7 mouse cellular contexts compared by ENCODE assay signal in the genomic region with DNA sequence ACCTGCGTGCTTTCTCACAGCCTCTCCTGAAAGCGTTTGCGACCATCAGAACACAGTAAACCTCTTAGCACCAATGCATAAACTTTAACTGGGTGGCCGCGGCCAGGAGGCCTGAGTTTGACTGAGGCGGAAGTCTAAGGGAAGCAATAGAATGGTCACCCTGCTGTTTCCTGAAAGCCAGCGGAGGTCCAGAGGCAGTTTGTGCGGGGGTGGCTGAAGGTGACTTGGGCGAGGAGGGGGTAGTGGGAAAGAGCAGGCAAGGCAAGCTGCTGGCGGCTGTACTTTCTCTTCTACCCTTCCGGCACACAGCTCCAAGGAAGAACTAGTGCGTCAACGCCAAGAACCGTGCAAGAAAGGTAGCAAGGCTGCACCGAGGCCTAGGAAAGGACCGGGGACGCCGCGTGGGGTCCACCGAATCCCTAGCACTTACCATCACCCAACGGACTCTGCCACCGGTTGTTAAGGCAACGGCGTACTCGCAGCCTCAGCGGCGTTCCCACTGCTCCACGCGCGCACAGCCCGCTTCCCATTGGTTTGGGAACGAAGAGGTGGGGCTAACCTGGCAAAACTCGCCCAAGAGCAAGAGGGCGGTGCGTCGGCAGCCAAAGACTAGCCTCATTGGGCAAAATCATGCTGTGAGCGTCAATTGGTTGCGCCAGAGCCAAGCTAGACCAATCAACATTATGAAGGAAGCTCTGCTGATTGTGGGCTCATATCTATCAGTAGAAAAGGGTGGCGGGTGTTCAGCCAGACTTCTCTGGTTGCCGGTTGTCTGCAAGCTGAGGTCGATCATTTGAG. TPM values are rescaled to one million over a fixed set of nuclear protein-coding genes. Genes with fewer than 3 reads are reported as not detected.
A peak's percentile ranks its signal among the peaks of the same experiment; 100 is the strongest.
DNase-seq lines count a peak whose midpoint lies in the region; ATAC-seq lines count a peak whose summit lies in the region.

A gene (minus strand): TSS at position 528 of the 798 bp plus-strand sequence.
A gene (plus strand): TSS at position 674 of the 798 bp plus-strand sequence.

- intact Hi-C loops in left cerebral cortex, postnatal 36 days (cut with DNase I) = no loop called here

- H3K9me3 ChIP-seq in intestine, embryonic 16.5 days (ENCODE audit: control insufficient read depth, low read length) = no peaks in the 10 kb centered on the region
- H3K9me3 ChIP-seq in midbrain, embryonic 11.5 days (ENCODE audit: control insufficient read depth, low read length) = no peaks in the 10 kb centered on the region

- H3K27ac ChIP-seq in intestine, embryonic 16.5 days (ENCODE audit: low read length) = peak within 1 kb of the TSS; percentile 70
- H3K27ac ChIP-seq in midbrain, embryonic 11.5 days (ENCODE audit: low read depth, low read length) = peak within 1 kb of the TSS; percentile 9; the same call in 1 of the 2 replicates

- peak within 1 kb of the TSS; percentile 64 for H3K9ac ChIP-seq in intestine, embryonic 16.5 days (ENCODE audit: low read depth, low read length)
- H3K9ac ChIP-seq in midbrain, embryonic 11.5 days (ENCODE audit: low read length) = peak within 1 kb of the TSS; percentile 49

- peak; percentile 99 for ATAC-seq in intestine, embryonic 16.5 days
- ATAC-seq in midbrain, embryonic 11.5 days (ENCODE audit: low FRiP score) = peak; percentile 99

- DNase-seq in adrenal gland, adult 8-10 months = peak; percentile 87
- DNase-seq in embryo, embryonic 9.5 days (ENCODE audit: extremely low spot score) = peak; percentile 80
- peak; percentile 61 to 83 for DNase-seq in gastrocnemius, postnatal 4 days (ENCODE audit: low spot score in 2 of 2)
- peak; percentile 85 to 86 for DNase-seq in left cerebral cortex, postnatal 36 days (ENCODE audit: low spot score in 2 of 2)
- DNase-seq in midbrain, embryonic 11.5 days (ENCODE audit: low spot score, missing footprints) = peak; percentile 94
- DNase-seq in skeletal muscle tissue, adult 2 months (ENCODE audit: low read depth, low spot score) = peak; percentile 79

- peak within 1 kb of the TSS; percentile 59 for H3K4me3 ChIP-seq in intestine, embryonic 16.5 days (ENCODE audit: low read length)
- peak within 1 kb of the TSS; percentile 38 for H3K4me3 ChIP-seq in midbrain, embryonic 11.5 days (ENCODE audit: low read depth, low read length)

- WGBS in intestine, embryonic 16.5 days = 16% methylated on average over 38 of the region's 41 CpGs
- 19% methylated on average over 38 of the region's 41 CpGs for WGBS in midbrain, embryonic 11.5 days

- H3K27me3 ChIP-seq in intestine, embryonic 16.5 days (replicated peaks; ENCODE audit: control insufficient read depth, insufficient read depth, low read length) = no peaks in the 10 kb centered on the region; the same call in 1 of the 2 replicates
- H3K27me3 ChIP-seq in midbrain, embryonic 11.5 days (ENCODE audit: control insufficient read depth, insufficient read depth, low read length) = no peaks in the 10 kb centered on the region

- H3K36me3 ChIP-seq in intestine, embryonic 16.5 days (ENCODE audit: control insufficient read depth, insufficient read depth, low read length) = no peaks in the 10 kb centered on the region
- H3K36me3 ChIP-seq in midbrain, embryonic 11.5 days (ENCODE audit: control insufficient read depth, insufficient read depth, low read length) = no peaks in the 10 kb centered on the region

- peak within 1 kb of the TSS; percentile 60 for H3K4me2 ChIP-seq in intestine, embryonic 16.5 days (ENCODE audit: low read depth, low read length)
- peak within 1 kb of the TSS; percentile 51 for H3K4me2 ChIP-seq in midbrain, embryonic 11.5 days

- H3K4me1 ChIP-seq in intestine, embryonic 16.5 days (ENCODE audit: control insufficient read depth, insufficient read depth, low read length) = no peaks in the 10 kb centered on the region
- peaks cover 4% of the 10 kb centered on the region for H3K4me1 ChIP-seq in midbrain, embryonic 11.5 days (ENCODE audit: control insufficient read depth, insufficient read depth, low read length)

RNA-seq across cellular contexts. Expression of the first gene that starts in this region (rescaled TPM):
- total RNA-seq in adrenal gland, adult 8-10 months (2022) = 10 to 100 TPM; 46.3 to 58.9 (median 52.7) TPM
- total RNA-seq in gastrocnemius, postnatal 4 days (2021) = 10 to 100 TPM; 26.9 to 28.8 TPM
- polyA plus RNA-seq in intestine, embryonic 16.5 days (2015; fragmentation: Nextera tagmentation; extraction: Ambion mirVana) = 51.4 and 54.9 TPM in 2 replicates
- 10 to 100 TPM; 49.5 to 52.0 TPM for total RNA-seq in left cerebral cortex, postnatal 36 days (2021)
- 136 and 148 TPM in 2 replicates for polyA plus RNA-seq in midbrain, embryonic 11.5 days (2014; fragmentation: Nextera tagmentation; extraction: Ambion mirVana)

RNA-seq across cellular contexts. Expression of the second gene that starts in this region (rescaled TPM):
- 10 to 100 TPM; 28.4 to 40.3 (median 31.8) TPM for total RNA-seq in adrenal gland, adult 8-10 months (2022)
- 10 to 100 TPM; 13.5 to 15.7 TPM for total RNA-seq in gastrocnemius, postnatal 4 days (2021)
- 46.8 TPM in 2 replicates for polyA plus RNA-seq in intestine, embryonic 16.5 days (2015; fragmentation: Nextera tagmentation; extraction: Ambion mirVana)
- 10 to 100 TPM; 23.2 to 27.3 TPM for total RNA-seq in left cerebral cortex, postnatal 36 days (2021)
- 52.5 and 54.4 TPM in 2 replicates for polyA plus RNA-seq in midbrain, embryonic 11.5 days (2014; fragmentation: Nextera tagmentation; extraction: Ambion mirVana)

Comparison
In these comparisons a context has a peak if more than half of its experiments do, and no peak if none do; other contexts are left out.
1. Peak in every context shown above with its lines: DNase-seq, ATAC-seq, H3K4me3 ChIP-seq and H3K27ac ChIP-seq.